Mouse (Mus musculus) liver, postnatal 0 days (tissue): ENCODE data around the gene Enkd1.

Experiments
- CTCF ChIP-seq: sonication (generic); IDR thresholded peaks from 2 replicates; pipeline ENCODE4 v1.5.1; 2016; ENCODE audit warnings: antibody characterized with exemption, low read depth
- EP300 ChIP-seq: IDR thresholded peaks from 2 replicates; pipeline ENCODE4 v1.6.1; 2016; ENCODE audit warnings: antibody characterized with exemption, low read depth, mild to moderate bottlenecking

DNA sequence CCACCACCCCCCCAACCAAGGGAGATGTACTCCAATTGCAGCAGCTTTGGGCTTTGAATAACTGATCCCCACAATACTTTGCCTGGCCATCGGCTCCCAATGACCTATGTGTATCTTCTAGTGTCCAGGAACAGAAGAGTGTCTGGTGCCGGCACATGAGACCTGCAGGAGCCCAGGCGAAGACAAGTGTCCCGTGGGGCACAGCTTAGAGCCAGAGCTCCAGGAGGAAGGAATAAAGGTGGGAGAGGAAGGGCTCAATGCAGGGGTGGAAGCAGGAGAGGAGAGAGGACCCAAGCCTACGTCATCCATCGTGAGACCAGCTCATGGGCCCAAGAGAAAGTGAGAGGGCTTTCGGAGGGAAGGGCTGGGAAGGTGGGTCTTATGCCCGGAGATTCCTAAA, 665 bp upstream of the Enkd1 start:
- TF ChIP-seq CTCF (no peak), EP300 (no peak)
